Mouse (Mus musculus) bone marrow, adult 2 months (tissue): ENCODE measurements at regions not wholly inside any gene's neighbourhood (a gene's known extent, or its start where the extent isn't known, plus 50 kb on each side); places are given as distances from the start of the nearest gene placed in this dataset.

Source experiments
- H3K27ac ChIP-seq: fragments of 200-500 bp; 2 replicates; pipeline ENCODE4 v1.5.1; 2012; ENCODE audit warnings: low read depth, mild to moderate bottlenecking, control low read depth, inconsistent platforms, low read length; ENCODE audit not compliant: control insufficient read depth, poor library complexity, insufficient read depth
- H3K4me1 ChIP-seq: fragments of 200-500 bp; 2 replicates; pipeline ENCODE4 v1.6.1; 2011; ENCODE audit warnings: low read length; ENCODE audit not compliant: control insufficient read depth, insufficient read depth
- H3K4me3 ChIP-seq: fragments of 200-500 bp; replicated peaks from 2 replicates; pipeline ENCODE3; 2011; ENCODE audit warnings: mild to moderate bottlenecking, low read depth, low read length, control low read depth; ENCODE audit not compliant: control insufficient read depth
- CTCF ChIP-seq: fragments of 200-500 bp; IDR thresholded peaks from 2 replicates; pipeline ENCODE4 v1.5.1; 2011; ENCODE audit warnings: low read length, control low read depth; ENCODE audit not compliant: control insufficient read depth, insufficient read depth
- POLR2A ChIP-seq: fragments of 200-500 bp; IDR thresholded peaks from 2 replicates; pipeline ENCODE4 v1.6.1; 2011; ENCODE audit warnings: low read depth, mild to moderate bottlenecking, control low read depth, low read length, borderline replicate concordance; ENCODE audit not compliant: control insufficient read depth
- WGBS: fragments of 180-500 bp; shearing (Covaris S2); methylation state at CpG from one replicate; pipeline ENCODE4 v1.1.7; 2018; 5-methylcytosine and 5-hydroxymethylcytosine counted together

DNA sequence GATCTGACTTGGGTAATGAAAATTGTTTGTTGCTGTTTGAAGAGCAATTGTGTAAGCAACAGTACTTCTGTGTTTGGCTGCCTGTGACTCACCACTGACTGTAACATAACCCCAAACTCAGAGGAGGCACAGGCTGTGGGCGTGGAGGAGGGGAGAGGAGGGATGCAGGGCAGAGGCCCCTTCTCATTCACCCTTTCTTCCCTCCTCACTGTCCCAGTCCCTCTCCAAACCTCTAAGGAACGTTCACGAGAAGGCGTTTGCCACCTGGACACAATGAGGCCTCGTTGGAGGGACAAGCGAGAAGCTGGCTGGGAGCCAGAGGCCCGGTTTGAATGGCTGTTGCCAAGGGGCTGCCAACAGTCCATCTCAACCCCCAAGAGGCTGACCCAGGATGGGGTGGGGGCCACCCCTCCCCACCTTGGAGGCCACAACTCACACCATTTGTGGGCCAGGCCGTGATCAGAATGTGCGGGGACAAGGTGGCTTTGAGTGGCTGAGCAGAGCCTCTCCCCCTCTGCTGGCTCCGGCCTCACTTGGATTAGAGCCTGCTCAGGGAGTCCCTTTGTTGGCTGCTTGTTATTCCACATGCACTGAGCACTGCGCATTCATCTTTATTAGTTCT lies 83.3 kb upstream of the Vps8 start:
- Histone ChIP-seq H3K4me3 (no peak overlapping the region), H3K27ac (no peak overlapping the region), H3K4me1 (no peaks in the 10 kb centered on the region)
- 73% methylated on average over 11 of the region's 11 CpGs for WGBS
- TF ChIP-seq POLR2A (no peak), CTCF (no peak)

GRCm38 (mm10) chr16:21340136-21340535 lies 82.8 kb upstream of the Vps8 start:
- no peak overlapping the region for H3K4me3 ChIP-seq
- 85% methylated on average over 7 of the region's 7 CpGs for WGBS
- H3K4me1 ChIP-seq, result no peaks in the 10 kb centered on the region
- TF ChIP-seq POLR2A (no peak), CTCF (no peak)
- no peak overlapping the region for H3K27ac ChIP-seq

DNA sequence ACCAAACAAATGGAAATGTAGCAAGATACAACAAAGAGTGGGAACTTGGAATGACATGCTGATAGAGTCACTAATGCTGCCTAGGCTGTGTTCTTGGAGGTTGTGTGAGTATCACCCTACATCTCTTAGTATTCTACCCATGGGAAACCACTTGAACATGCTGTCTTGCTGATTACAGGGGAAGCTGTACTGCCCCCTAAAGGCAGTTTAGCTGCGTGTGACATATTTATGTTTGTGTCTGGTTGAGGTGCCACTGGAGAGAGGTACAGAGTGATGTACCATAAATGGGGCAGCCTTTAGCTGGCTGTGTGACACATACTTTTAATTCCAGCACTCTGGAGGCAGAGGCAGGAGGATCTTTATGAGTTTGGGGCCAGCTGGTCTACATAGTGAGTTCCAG lies 73.0 kb upstream of the Vps8 start:
- WGBS, result 58% methylated on average over 1 of the region's 1 CpGs
- no peak overlapping the region for H3K27ac ChIP-seq
- no peak for TF ChIP-seq CTCF
- no peak for TF ChIP-seq POLR2A
- H3K4me3 ChIP-seq, result no peak overlapping the region
- no peaks in the 10 kb centered on the region; the same call in 1 of the 2 replicates for H3K4me1 ChIP-seq

- Histone ChIP-seq H3K4me1 (no peaks in the 10 kb centered on the region; the same call in 1 of the 2 replicates), H3K27ac (no peak overlapping the region; the same call in 1 of the 2 replicates), H3K4me3 (no peak overlapping the region)
- no peak for TF ChIP-seq CTCF
- no peak for TF ChIP-seq POLR2A
- WGBS, result 71% methylated on average over 3 of the region's 3 CpGs
Observed at GRCm38 (mm10) chr16:21351289-21351688, 71.6 kb upstream of the Vps8 start.

DNA sequence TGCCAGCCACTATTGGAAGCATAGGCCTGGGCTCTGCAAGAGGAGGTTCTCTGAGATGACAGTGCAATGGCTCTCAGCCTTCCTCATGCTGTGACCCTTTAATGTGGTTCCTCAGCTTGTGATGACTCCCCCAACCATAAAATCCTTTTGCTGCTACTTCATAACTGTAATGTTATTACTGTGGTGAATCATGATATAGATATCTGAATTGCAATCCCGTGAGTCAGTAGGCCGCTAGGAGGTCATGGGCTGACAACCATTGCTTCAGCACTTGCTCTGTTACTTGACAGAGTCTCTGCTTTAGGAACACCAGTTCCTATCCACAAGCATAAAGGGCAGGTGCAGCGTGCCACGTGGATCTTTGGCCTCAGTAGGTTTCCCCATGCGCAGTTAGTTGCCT lies 69.8 kb upstream of the Vps8 start:
- Histone ChIP-seq H3K27ac (no peak overlapping the region), H3K4me1 (no peaks in the 10 kb centered on the region; the same call in 1 of the 2 replicates), H3K4me3 (no peak overlapping the region)
- TF ChIP-seq CTCF (no peak), POLR2A (no peak)
- WGBS, result 51% methylated on average over 5 of the region's 5 CpGs

- no peak for TF ChIP-seq CTCF
- TF ChIP-seq POLR2A, result no peak
- Histone ChIP-seq H3K4me1 (no peaks in the 10 kb centered on the region; the same call in 1 of the 2 replicates), H3K27ac (no peak overlapping the region), H3K4me3 (no peak overlapping the region)
- 12% methylated on average over 6 of the region's 6 CpGs for WGBS
Observed at GRCm38 (mm10) chr16:21353545-21353944, 69.4 kb upstream of the Vps8 start.

DNA sequence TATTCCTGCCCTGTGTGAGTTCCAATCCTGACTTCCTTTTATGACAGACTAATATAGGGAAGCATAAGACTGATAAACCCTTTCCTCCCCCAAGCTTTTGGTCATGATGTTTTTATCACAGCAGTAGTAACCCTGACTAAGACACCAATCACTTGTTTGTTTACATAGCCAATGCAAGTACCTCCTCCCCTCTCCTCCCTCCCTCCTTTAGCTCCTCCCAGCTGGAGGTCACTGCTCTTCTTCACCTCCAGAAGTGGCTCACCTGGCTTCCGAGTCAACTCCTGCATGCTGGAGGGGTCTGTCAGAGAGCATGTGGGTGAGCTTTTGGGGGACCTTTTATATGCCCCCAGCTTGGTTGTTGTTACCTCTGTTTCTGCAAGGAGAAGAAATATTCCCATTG lies 67.3 kb upstream of the Vps8 start:
- TF ChIP-seq POLR2A, result no peak
- TF ChIP-seq CTCF, result no peak
- Histone ChIP-seq H3K4me1 (peaks cover 1% of the 10 kb centered on the region; the same call in 1 of the 2 replicates), H3K27ac (no peak overlapping the region), H3K4me3 (no peak overlapping the region)
- WGBS, result 86% methylated on average over 1 of the region's 1 CpGs

DNA sequence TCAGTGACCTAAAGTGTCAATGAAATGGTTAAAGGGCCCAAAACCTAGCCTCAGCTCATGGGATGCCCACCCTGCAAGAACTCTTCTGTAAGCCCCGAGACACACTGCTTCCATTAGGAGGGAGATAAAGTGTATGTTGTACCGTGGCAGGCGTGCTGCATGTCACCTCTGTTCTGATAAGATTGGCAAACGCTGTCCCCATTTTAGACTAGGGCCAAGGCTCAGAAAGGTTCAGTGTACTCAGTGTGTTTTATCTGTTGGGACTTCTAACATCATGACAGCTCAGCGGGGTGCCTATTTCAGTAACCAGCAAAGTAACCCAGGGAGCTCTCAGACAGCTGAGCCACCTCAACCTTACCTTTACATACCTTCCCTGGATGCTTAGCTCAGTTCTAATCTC lies 65.5 kb upstream of the Vps8 start:
- TF ChIP-seq POLR2A, result no peak
- TF ChIP-seq CTCF, result no peak
- H3K27ac ChIP-seq, result peak overlapping the region; percentile 83
- peaks cover 1% of the 10 kb centered on the region; the same call in 1 of the 2 replicates for H3K4me1 ChIP-seq
- 57% methylated on average over 5 of the region's 5 CpGs for WGBS
- no peak overlapping the region for H3K4me3 ChIP-seq

- TF ChIP-seq CTCF, result no peak
- TF ChIP-seq POLR2A, result no peak
- Histone ChIP-seq H3K27ac (peak overlapping the region; percentile 83), H3K4me1 (peaks cover 1% of the 10 kb centered on the region; the same call in 1 of the 2 replicates), H3K4me3 (peak overlapping the region; percentile 26)
- 26% methylated on average over 12 of the region's 12 CpGs for WGBS
Observed at GRCm38 (mm10) chr16:21358313-21358920, 64.5 kb upstream of the Vps8 start.

DNA sequence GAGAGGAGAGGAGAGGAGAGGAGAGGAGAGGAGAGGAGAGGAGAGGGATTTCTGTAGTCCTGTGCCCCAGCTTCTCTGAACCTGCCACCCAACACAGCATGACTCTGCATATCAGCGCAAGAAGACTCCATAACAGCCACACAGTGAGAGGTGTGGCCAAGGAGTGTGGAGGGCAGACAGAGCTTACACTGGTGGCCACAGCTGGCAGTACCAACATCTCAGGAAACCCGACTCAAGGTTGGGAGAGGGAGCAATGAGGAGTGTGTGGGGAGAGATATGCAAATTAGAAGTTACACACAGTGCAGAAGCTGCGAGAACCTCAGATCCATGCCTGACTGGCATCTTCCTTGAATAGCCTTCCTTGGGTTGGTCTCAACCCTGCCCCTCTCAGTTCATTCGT lies 63.5 kb upstream of the Vps8 start:
- WGBS, result 3% methylated on average over 4 of the region's 4 CpGs
- TF ChIP-seq CTCF (no peak), POLR2A (peak; percentile 54)
- H3K27ac ChIP-seq, result peak overlapping the region; percentile 79
- H3K4me3 ChIP-seq, result peak overlapping the region; percentile 32
- H3K4me1 ChIP-seq, result peaks cover 1% of the 10 kb centered on the region; the same call in 1 of the 2 replicates
